Mouse (Mus musculus) Patski (cell line): ENCODE data around the gene Spata17. TPM values are rescaled to one million over a fixed set of nuclear protein-coding genes. Genes with fewer than 3 reads are reported as not detected.

Source experiments
- ATAC-seq: fragments of 100-300 bp; one replicate; pipeline ENCODE4 v1.8.0; 2021
- CTCF ChIA-PET: fragments of 350-600 bp; sonication (Branson Sonifier 250); formaldehyde crosslinking; loops from one replicate; lab custom pipeline; 2022; ENCODE audit warnings: inconsistent platforms; lab: Charles Lee
- POLR2A ChIA-PET: fragments of 350-600 bp; sonication (Branson Sonifier 250); formaldehyde crosslinking; loops from one replicate; lab custom pipeline; 2022; ENCODE audit warnings: antibody characterized with exemption, inconsistent platforms; lab: Charles Lee
- DNase-seq: peaks from one replicate; pipeline ENCODE4 v3.0.0-alpha.2; 2011; ENCODE audit warnings: low read depth, low spot score
- H3K27me3 ChIP-seq: fragments of 371-371 bp; one replicate; pipeline ENCODE4 v1.5.1; 2021
- CTCF ChIP-seq: fragments of 100-300 bp; IDR thresholded peaks from one replicate; pipeline ENCODE4 v1.5.1; 2021
- in situ Hi-C: fragments of 300-500 bp; cut with MboI; formaldehyde crosslinking; loops from 3 replicates; pipeline ENCODE4 v1.11.1; 2018; ENCODE audit warnings: low pct_unique_long_range_greater_than_20kb, mixed read lengths
- polyA plus RNA-seq: library from polyadenylated mRNA; unstranded; gene quantifications from one replicate; pipeline ENCODE4 v1.2.3, GENCODE M21; 2021

Spata17 gene
- polyA plus RNA-seq, 1 experiment from 2014 or later = 1.7 TPM

DNA sequence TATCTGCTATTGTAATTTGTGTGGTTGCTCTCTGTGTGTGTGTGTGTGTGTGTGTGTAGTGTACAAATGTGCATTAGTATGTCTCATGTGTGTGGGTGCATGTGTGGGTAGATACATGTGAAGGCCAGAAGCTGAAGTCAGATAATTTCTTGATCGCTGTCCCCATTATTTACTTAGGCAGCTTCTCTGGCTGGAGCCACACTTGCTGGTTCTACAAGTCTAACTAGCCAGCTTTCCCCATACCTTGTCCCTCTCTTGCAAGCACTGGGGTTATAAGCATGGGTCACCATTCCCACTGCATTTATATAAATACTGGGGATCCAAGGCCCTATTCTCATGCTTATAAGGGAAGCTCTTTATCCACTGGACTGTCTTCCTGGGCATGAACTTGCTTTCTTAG lies 39.3 kb downstream of the Spata17 start:
- CTCF ChIA-PET = no interaction called here
- POLR2A ChIA-PET = no interaction called here
- in situ Hi-C loops = no loop called here
- H3K27me3 ChIP-seq = no peaks in the 10 kb centered on the region
- ATAC-seq = no peak
- no peak for TF ChIP-seq CTCF
- DNase-seq = no peak

DNA sequence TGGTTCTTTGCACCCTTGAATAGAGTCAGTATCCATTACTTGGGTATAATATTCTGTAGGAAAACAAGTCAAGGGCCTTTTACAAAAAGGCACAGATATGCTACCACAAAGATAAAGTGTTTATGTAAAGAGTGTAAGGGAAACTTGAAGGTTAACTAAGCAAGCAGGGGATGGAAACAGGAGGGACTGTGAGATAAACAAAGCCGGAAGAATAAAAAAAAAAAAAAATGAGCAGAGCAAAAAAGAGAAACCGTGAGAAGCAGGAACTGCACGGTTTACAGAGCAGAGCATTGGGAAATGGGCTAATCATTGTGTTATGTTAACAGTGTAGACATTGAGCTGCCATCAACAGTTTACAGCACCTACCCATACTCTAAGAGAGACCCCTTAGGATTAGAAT lies 44.9 kb downstream of the Spata17 start:
- in situ Hi-C loops = no loop called here
- no peak for ATAC-seq
- ChIA-PET CTCF (no interaction called here), POLR2A (no interaction called here)
- no peaks in the 10 kb centered on the region for H3K27me3 ChIP-seq
- no peak for DNase-seq
- TF ChIP-seq CTCF = no peak

DNA sequence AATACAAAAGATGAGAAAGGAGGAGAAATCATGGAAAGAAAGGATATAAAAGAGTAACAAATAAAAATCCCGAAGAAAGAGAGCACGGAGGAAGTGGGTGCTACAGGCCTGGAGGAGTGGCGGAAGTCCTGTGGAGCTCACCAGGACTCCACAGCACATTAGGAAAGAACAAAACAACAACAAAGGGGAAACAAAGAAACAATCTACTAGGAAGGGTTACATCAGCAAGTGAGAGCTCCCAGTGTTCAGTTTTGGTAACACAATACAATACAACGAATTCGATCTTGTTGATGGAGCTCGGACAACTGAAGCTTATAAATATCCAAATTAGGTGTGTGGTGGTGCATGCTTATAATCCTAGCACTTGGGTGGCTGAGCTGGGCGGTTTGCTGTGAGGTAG lies 45.6 kb downstream of the Spata17 start:
- CTCF ChIA-PET = no interaction called here
- no peak for DNase-seq
- TF ChIP-seq CTCF = no peak
- no peak for ATAC-seq
- in situ Hi-C loops = no loop called here
- no peaks in the 10 kb centered on the region for H3K27me3 ChIP-seq
- POLR2A ChIA-PET = no interaction called here

DNA sequence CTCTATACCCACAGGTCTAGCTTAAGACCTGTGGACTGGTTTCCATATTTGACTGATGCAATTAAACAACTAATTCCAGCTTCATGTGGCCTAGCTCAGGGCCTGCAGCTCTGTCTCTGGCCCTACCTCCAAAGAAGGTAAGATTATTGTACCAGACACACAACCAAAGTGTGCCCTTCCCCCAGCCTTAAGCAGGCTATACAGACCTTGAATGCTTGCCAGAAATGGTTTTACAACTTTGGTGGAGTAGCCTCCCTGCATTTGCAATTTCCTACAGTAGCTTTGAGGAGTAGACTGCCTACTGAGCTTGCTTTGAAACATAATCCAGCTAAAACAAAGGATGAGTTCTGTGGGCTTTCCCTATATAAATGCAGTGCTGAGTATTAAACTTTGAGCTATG lies 51.7 kb downstream of the Spata17 start:
- no peaks in the 10 kb centered on the region for H3K27me3 ChIP-seq
- no peak for TF ChIP-seq CTCF
- ChIA-PET POLR2A (interaction anchor here (0.6 kb wide), 1 partner anchor 496 kb away, joined by 3 read pairs; no protein-coding TSS in a partner anchor), CTCF (interaction anchor here (0.7 kb wide), 1 partner anchor 39 kb away, joined by 3 read pairs; no protein-coding TSS in a partner anchor)
- DNase-seq (no peak), ATAC-seq (no peak)
- in situ Hi-C loops = no loop called here

DNA sequence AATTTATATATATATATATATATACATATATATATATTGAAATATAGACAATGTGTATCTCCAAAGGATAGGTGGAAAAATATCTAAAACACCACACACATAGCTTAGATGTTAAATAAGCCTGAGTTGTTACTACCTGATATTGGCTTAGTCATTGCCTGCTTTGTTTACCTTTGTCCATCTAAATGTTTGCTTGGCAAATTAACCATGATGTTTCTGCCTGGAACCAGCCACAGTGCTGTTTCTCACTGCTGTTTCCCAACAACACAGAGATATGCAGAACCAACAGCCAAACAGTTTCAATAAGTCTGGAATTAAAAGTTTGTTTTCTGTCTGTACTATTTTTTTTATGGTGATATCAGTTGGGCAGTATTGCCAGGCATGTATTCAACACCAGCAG lies 59.6 kb downstream of the Spata17 start:
- CTCF ChIA-PET = no interaction called here
- DNase-seq (no peak), ATAC-seq (no peak)
- H3K27me3 ChIP-seq = no peaks in the 10 kb centered on the region
- no peak for TF ChIP-seq CTCF
- POLR2A ChIA-PET = interaction anchor here (0.6 kb wide), 1 partner anchor 56 kb away, joined by 3 read pairs; no protein-coding TSS in a partner anchor
- in situ Hi-C loops = no loop called here

DNA sequence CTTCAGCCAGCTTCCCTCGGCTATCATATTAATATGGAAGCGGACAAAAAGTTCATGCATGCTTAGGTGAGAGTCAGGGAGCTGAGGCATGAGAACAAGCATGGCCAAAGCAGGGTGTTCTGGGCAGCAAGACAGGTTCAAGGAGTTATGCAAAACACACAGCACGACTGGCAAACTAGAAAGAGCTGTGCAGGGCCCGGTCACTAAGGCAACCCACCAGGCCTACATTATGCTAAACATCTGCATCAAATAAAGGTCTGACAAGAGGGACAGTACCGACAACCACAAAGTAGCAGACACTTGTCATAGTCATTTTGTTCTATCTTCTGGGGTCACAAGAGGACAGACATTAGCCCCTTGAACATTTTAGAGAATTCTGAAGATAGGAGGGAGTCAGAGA lies 61.6 kb downstream of the Spata17 start:
- no peak for TF ChIP-seq CTCF
- DNase-seq = no peak
- ChIA-PET POLR2A (no interaction called here), CTCF (interaction anchor here (1.2 to 1.3 kb wide), 2 partner anchors 11 to 23 kb away, joined by 3 read pairs; no protein-coding TSS in a partner anchor)
- in situ Hi-C loops = no loop called here
- no peak for ATAC-seq
- H3K27me3 ChIP-seq = no peaks in the 10 kb centered on the region

DNA sequence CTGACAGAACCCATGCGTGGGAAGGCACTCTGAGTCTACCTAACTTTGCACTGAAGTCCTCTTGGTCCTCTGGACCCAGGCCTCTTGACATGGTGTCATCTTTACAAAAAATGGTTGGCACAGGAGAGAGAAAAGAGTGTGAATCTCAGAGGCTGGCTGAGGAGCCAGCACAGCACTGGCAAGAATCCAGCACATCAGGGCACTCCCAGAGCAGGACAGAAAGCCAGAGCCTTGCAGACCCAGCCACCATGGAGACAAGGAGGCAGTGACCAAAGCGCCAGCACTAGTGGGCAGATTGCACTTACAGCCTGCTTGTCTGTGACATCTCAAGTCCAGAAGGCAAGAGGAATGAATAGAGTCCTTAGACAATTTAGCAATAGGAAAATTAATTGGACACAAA lies 62.7 kb downstream of the Spata17 start:
- in situ Hi-C loops = no loop called here
- ATAC-seq = no peak
- ChIA-PET POLR2A (no interaction called here), CTCF (interaction anchor here (1.3 kb wide), 1 partner anchor 10 kb away, joined by 3 read pairs; no protein-coding TSS in a partner anchor)
- TF ChIP-seq CTCF = no peak
- no peak for DNase-seq
- H3K27me3 ChIP-seq = no peaks in the 10 kb centered on the region

DNA sequence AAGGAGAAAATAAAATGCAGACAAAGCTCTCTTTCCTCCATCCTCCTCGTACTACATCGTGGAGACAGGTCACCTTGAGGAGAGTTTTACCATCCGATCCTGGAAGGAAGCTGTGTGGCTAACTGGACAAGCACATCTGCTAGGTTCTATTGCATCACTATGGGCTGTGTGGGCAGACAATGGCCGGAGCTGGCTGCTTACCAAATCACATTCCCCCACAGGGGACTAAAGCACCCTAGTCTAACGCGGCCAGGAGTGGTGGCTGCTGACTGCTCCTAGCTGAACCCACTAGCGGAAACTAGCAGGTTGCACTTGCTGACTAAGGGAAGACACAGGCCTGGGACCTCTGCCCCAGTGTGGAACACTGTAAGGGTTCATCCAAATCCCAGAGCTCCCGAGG lies 72.3 kb downstream of the Spata17 start:
- TF ChIP-seq CTCF = no peak
- no peak for DNase-seq
- ATAC-seq = peak; percentile 38
- in situ Hi-C loops = loop anchor here (25.0 kb wide), 1 partner anchor 844 kb away; no protein-coding TSS in a partner anchor
- no peaks in the 10 kb centered on the region for H3K27me3 ChIP-seq
- POLR2A ChIA-PET = no interaction called here
- CTCF ChIA-PET = interaction anchor here (1.0 kb wide), 1 partner anchor 10 kb away, joined by 3 read pairs; no protein-coding TSS in a partner anchor

DNA sequence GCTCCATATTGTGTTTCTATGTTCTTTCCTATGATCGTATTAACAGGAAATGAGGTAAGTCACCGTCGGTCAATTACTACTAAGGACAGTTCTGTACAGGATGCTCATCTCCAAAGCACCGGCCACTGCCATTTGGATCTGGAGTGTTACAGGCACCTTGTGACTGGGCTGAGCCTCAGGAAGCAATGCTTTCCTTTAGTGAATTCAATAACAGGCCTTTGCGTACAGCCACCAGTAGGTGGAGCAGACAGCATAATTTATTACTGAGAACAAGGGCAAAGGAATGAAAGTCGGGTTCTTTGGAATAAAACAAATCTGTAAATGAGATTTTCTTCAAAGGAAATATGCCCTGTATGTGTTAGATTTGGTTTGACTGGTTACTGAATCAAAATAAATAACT lies 77.8 kb downstream of the Spata17 start:
- in situ Hi-C loops = loop anchor here (10.0 to 25.0 kb wide), 2 partner anchors 303 to 850 kb away; no protein-coding TSS in a partner anchor
- ChIA-PET POLR2A (no interaction called here), CTCF (interaction anchor here (1.4 to 1.9 kb wide), 2 partner anchors 9 to 306 kb away, joined by 3 to 4 read pairs; no protein-coding TSS in a partner anchor)
- no peaks in the 10 kb centered on the region for H3K27me3 ChIP-seq
- peak; percentile 81 for TF ChIP-seq CTCF
- no peak for DNase-seq
- ATAC-seq = peak; percentile 69

DNA sequence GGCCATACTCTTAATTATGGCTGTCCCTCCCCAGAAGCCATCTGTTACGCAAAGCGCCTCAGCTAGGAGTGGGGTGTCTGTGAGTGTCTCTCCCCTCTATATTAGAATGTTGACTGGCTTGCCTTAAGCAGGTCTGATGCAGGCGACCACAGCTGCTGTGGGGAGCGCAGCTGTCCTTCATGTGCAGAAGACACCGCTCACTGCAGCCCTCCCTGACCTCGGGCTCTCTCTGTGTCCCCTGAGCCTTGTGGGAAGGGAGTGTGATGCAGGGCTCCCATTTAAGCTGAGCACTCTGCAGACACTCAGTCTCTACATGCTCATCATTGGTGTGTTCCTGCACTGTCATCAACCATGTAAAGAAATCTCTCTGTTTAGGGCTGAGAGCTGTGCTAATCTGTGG lies 79.4 kb downstream of the Spata17 start:
- ChIA-PET CTCF (no interaction called here), POLR2A (no interaction called here)
- DNase-seq (no peak), ATAC-seq (no peak)
- in situ Hi-C loops = loop anchor here (10.0 to 25.0 kb wide), 2 partner anchors 301 to 851 kb away; no protein-coding TSS in a partner anchor
- TF ChIP-seq CTCF = no peak
- H3K27me3 ChIP-seq = no peaks in the 10 kb centered on the region

DNA sequence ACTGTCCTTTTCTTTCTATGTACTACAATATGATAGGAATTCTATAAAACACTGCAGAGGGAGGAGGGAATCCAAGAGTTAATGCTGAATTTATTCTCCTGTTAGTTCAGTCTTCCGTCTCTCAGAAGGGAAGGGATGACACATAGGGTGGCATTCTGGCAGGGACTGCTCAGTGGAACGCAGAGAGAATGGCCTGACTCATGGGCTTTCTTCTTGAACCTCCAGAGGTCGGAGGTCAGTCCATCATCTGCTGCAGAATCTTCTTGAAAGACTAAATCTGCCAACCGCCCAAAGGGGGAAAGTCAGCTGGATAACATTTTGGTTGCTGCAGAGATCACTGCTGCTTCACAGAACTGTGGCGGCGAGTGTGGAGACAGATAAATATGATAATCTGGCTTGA lies 81.4 kb downstream of the Spata17 start:
- in situ Hi-C loops = loop anchor here (10.0 to 25.0 kb wide), 2 partner anchors 299 to 853 kb away; no protein-coding TSS in a partner anchor
- ChIA-PET CTCF (interaction anchor here (1.6 kb wide), 1 partner anchor 11 kb away, joined by 4 read pairs; no protein-coding TSS in a partner anchor), POLR2A (no interaction called here)
- TF ChIP-seq CTCF = no peak
- ATAC-seq = no peak
- DNase-seq = no peak
- H3K27me3 ChIP-seq = no peaks in the 10 kb centered on the region
